Mouse (Mus musculus) kidney, adult 2 months (tissue): Measurements from ENCODE around the gene Iqcf4.

Experiments
- CTCF ChIP-seq: fragments of 200-500 bp; conservative IDR thresholded peaks from 2 replicates; pipeline ENCODE4 v1.5.1; 2011; ENCODE audit warnings: low read depth, mild to moderate bottlenecking, control low read depth, low read length, moderate library complexity, mixed read lengths; ENCODE audit not compliant: insufficient read depth, insufficient read length
- POLR2A ChIP-seq: fragments of 200-500 bp; IDR thresholded peaks from one replicate; pipeline ENCODE4 v1.6.1; 2011; ENCODE audit warnings: low read depth, low read length, control low read depth

DNA sequence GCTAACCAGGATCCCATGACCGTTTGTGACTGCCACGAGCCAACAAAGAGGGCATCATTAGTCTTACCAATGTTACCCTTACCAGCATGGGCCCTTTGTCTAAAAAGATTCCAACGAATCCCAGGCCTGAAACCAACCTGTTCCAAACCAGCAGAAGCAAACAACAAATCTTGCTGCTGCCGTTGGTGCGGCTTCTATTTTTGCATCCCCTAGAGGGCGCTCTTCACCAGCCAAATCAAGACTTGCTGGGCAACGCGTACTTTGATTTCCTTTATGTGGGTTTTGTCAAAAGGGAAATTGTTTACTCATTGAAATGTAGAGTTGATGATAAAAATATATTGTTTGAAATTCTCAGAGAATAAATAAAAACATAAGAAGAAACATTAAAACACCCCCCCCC is 29.8 kb upstream of the Iqcf4 start:
- TF ChIP-seq CTCF (peak; percentile 81), POLR2A (no peak)
